Mouse (Mus musculus): Measurements from ENCODE around the gene Slc35e4. TPM values are rescaled to one million over a fixed set of nuclear protein-coding genes. Genes with fewer than 3 reads are reported as not detected.

Slc35e4 gene
- polyA plus RNA-seq (2012; ENCODE audit: low replicate concordance) = 3.6 and 10.2 TPM in 2 replicates

DNA sequence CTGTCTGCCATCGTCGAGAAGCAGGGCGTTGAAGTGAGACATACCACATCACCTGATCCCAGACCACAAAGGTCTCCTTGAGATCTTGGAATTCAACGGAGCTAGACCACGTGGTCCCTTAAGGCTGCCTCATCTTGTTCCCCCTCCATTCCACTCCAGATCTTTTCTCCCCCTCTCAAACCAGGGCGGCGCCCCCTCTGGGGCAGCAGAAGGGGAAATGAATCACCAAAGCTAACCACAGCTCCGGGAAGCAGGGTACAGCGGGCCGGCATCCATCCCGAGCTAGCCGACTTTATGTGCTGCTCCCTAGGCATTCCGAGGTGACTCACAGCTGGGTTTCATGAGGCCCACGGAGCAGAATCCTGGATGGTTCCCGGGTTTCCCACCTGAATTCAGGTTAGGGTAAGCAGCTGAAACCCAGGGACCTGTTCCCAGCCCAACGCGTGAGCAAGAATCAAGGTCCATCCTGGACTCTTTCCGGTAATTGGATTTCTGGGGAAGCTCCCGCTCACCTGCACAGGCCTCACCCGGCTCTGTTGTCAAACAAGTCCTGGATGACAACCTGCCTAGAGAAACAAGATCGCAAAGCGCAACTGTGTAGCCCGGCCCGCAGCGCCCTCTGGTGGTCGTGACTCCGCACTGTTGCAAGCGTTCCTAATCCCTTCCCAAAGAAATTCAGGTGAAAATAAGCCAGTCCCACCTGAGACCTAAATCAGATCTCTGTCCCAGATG, at the start of gene Slc35e4:
TSS of gene Slc35e4 (minus strand) at position 556 of the 732 bp plus-strand sequence.

DNA sequence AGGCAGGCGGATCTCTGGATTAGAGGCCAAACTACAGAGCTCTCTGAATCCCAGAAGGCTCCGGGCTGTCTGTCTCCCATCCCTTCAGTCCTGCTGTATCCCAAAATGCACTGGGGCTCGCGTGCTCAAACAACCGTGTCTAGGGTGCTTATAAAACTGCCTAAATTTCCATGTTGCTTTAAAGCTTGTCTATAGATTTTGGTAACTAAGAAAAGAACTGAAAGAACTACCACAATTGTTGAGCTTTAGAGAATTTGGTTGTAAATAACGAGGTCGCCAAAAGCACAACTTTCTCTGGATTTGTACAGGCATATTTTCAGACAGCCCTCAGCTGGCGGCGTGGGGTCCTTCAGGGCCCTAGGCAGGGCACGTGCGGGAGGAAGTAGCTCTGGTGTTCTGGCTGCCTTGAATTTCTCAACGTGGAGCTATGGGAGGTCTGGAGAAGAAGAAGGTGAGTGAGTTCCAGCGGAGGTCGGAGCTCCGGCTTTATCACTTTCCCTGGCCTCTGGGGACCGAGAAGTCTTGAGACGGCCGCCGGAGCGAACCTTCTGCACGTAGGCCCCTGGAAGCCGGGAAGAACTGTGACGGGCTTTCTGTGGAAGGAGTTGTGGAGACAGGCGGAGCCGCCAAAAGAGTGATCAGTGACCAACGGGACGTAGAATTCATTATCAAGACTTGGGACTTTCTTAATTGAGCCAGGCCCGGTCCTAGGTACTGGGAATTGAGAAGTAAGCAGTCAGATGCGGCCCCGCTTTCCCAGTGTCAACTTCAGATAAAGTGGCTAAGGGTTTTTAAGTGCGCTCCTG, 49.3 kb upstream of the Slc35e4 start, which contains the start of gene Pes1:
TSS of gene Pes1 (plus strand) at position 366 of the 806 bp plus-strand sequence.

DNA sequence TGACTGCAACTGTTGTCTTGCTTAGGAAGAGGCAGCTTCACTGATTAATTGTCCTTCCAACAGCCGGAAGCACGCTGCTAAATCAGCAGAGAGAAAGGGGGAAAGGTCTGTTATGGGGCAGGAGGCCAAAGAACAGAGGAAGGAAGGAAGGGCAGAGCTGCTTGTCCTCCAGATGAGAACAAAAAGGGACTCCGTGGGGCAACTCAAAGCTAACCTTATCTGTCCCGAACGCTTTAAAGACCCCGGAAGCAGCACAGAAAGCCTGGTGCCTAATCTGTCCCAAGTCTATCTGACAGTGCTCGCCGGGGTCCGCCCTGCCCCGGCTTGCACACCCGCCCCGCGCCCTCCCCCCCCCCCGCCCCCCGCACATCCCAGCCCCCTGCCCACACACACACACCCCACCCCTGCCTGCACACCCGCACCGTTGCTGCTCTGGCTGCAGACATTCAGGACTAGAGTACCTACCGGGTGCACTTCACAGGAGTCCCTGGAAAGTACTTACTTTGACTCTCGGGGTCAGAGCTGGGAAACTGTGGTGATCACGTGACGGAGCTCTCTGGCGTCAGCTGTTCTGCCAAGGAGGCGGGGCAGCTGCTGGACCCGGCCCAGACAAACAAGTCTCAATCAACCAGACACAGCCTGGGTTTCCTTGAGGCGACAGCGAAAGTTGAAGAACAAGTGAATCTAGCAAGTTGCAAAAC, 17.2 kb upstream of the Slc35e4 start, which contains the start of gene Tcn2:
TSS of gene Tcn2 (minus strand) at position 649 of the 701 bp plus-strand sequence.

GRCm38 (mm10) chr11:3894406-3895281, 19.8 kb downstream of the Slc35e4 start, which contains the start of the genes 4921536K21Rik and Dusp18:
TSS of gene 4921536K21Rik (minus strand) at chr11:3895098.
TSS of gene Dusp18 (plus strand) at chr11:3895240.

GRCm38 (mm10) chr11:3863454-3864112, 50.9 kb downstream of the Slc35e4 start, which contains the start of gene Osbp2:
TSS of gene Osbp2 (minus strand) at chr11:3863903.

Other genes starting within 250 kb of the Slc35e4 start
- gene Osbp2, start 50.8 kb downstream of the Slc35e4 start, polyA plus RNA-seq (2012; ENCODE audit: low replicate concordance) = 0.02 and 0.04 TPM in 2 replicates
- gene 4921536K21Rik, start 19.6 kb downstream of the Slc35e4 start, polyA plus RNA-seq (2012; ENCODE audit: low replicate concordance) = 0.04 TPM in 1 of 2 replicates, not detected in the other
- gene Dusp18, start 19.4 kb downstream of the Slc35e4 start, polyA plus RNA-seq (2012; ENCODE audit: low replicate concordance) = 0.04 and 0.18 TPM in 2 replicates
- gene Tcn2, start 17.5 kb upstream of the Slc35e4 start, polyA plus RNA-seq (2012; ENCODE audit: low replicate concordance) = 7.1 and 21.6 TPM in 2 replicates
- 10.4 and 33.7 TPM in 2 replicates for gene Pes1, start 49.3 kb upstream of the Slc35e4 start, polyA plus RNA-seq (2012; ENCODE audit: low replicate concordance)
- not detected in 2 replicates for gene 4930556J24Rik, start 62.1 kb upstream of the Slc35e4 start, polyA plus RNA-seq (2012; ENCODE audit: low replicate concordance)
- not detected in 2 replicates for gene Gal3st1, start 69.0 kb upstream of the Slc35e4 start, polyA plus RNA-seq (2012; ENCODE audit: low replicate concordance)
- gene Sec14l4, start 116.8 kb upstream of the Slc35e4 start, polyA plus RNA-seq (2012; ENCODE audit: low replicate concordance) = not detected in 2 replicates
- gene Sec14l3, start 150.2 kb upstream of the Slc35e4 start, polyA plus RNA-seq (2012; ENCODE audit: low replicate concordance) = not detected in 2 replicates
- 2.3 and 4.6 TPM in 2 replicates for gene Mtfp1, start 180.8 kb upstream of the Slc35e4 start, polyA plus RNA-seq (2012; ENCODE audit: low replicate concordance)
- 0.96 and 6.3 TPM in 2 replicates for gene Sec14l2, start 208.8 kb upstream of the Slc35e4 start, polyA plus RNA-seq (2012; ENCODE audit: low replicate concordance)
- gene Rnf215, start 220.5 kb upstream of the Slc35e4 start, polyA plus RNA-seq (2012; ENCODE audit: low replicate concordance) = 26.9 and 39.5 TPM in 2 replicates
- gene Ccdc157, start 245.6 kb upstream of the Slc35e4 start, polyA plus RNA-seq (2012; ENCODE audit: low replicate concordance) = 3.5 and 5.0 TPM in 2 replicates
- gene Sf3a1, start 245.7 kb upstream of the Slc35e4 start, polyA plus RNA-seq (2012; ENCODE audit: low replicate concordance) = 34.5 and 66.6 TPM in 2 replicates